Mouse (Mus musculus) erythroblast, embryonic 14.5 days (primary cell): Measurements from ENCODE around the gene Ppp3r2.

ENCODE experiments used
- GATA1 ChIP-seq: IDR thresholded peaks from 2 replicates; pipeline ENCODE4 v1.6.1; 2012; ENCODE audit warnings: low read length, inconsistent platforms, mixed read lengths
- TAL1 ChIP-seq: IDR thresholded peaks from 3 replicates; pipeline ENCODE4 v1.6.1; 2012; ENCODE audit warnings: low read length, inconsistent platforms, mixed read lengths

GRCm38 (mm10) chr4:49632139-49632481, 49.7 kb downstream of the Ppp3r2 start:
- TF ChIP-seq GATA1 = no peak
- TF ChIP-seq TAL1 = no peak
